Mouse (Mus musculus) midbrain, postnatal 0 days (tissue): Measurements from ENCODE around the gene Dok3. TPM values are rescaled to one million over a fixed set of nuclear protein-coding genes. Genes with fewer than 3 reads are reported as not detected.

Experiments used
- ATAC-seq: fragments of 200-750 bp; cut with Nextera tagmentation; 2 replicates; pipeline ENCODE4 v1.8.0; 2017; ENCODE audit warnings: moderate number of reproducible peaks, mild to moderate bottlenecking, moderate TSS enrichment, moderate library complexity; ENCODE audit not compliant: low FRiP score
- DNase-seq: peaks from one replicate; pipeline ENCODE4 v3.0.0-alpha.2; 2015; ENCODE audit warnings: low spot score
- H3K27ac ChIP-seq: fragments of 300-500 bp; sonication (generic); 2 replicates; pipeline ENCODE4 v1.5.1; 2014; ENCODE audit warnings: low read depth, mild to moderate bottlenecking, low read length, mixed read lengths
- H3K27me3 ChIP-seq: fragments of 300-500 bp; sonication (generic); 2 replicates; pipeline ENCODE4 v1.6.1; 2014; ENCODE audit warnings: low read length, control low read depth, mixed read lengths; ENCODE audit not compliant: insufficient read depth
- H3K36me3 ChIP-seq: fragments of 300-500 bp; sonication (generic); 2 replicates; pipeline ENCODE4 v1.6.1; 2014; ENCODE audit warnings: low read length, control low read depth, mixed read lengths; ENCODE audit not compliant: insufficient read depth
- H3K4me1 ChIP-seq: fragments of 300-500 bp; sonication (generic); 2 replicates; pipeline ENCODE4 v1.6.1; 2014; ENCODE audit warnings: mild to moderate bottlenecking, control low read depth, antibody characterized with exemption, low read length, mixed read lengths; ENCODE audit not compliant: insufficient read depth
- H3K4me2 ChIP-seq: fragments of 300-500 bp; sonication (generic); 2 replicates; pipeline ENCODE4 v1.6.1; 2014; ENCODE audit warnings: low read depth, mild to moderate bottlenecking, low read length, mixed read lengths; ENCODE audit not compliant: poor library complexity, severe bottlenecking
- H3K4me3 ChIP-seq: fragments of 300-500 bp; sonication (generic); 2 replicates; pipeline ENCODE4 v1.5.1; 2014; ENCODE audit warnings: low read depth, mild to moderate bottlenecking, low read length, moderate library complexity
- H3K9ac ChIP-seq: fragments of 300-500 bp; sonication (generic); replicated peaks from 2 replicates; pipeline ENCODE4 v1.6.1; 2014; ENCODE audit warnings: mild to moderate bottlenecking, low read length, moderate library complexity, mixed read lengths; ENCODE audit not compliant: poor library complexity, severe bottlenecking
- H3K9me3 ChIP-seq: fragments of 300-500 bp; sonication (generic); 2 replicates; pipeline ENCODE4 v1.6.1; 2016; ENCODE audit warnings: low read length, control low read depth
- CTCF ChIP-seq: IDR thresholded peaks from 2 replicates; pipeline ENCODE4 v1.5.1; 2016; ENCODE audit warnings: antibody characterized with exemption, mild to moderate bottlenecking
- WGBS: fragments of 180-500 bp; shearing (Covaris S2); extraction: QIAGEN DNeasy Blood & Tissue Kit; methylation state at CpG from one replicate; pipeline ENCODE4 v1.1.7; 2014; 5-methylcytosine and 5-hydroxymethylcytosine counted together
- polyA plus RNA-seq: library from polyadenylated mRNA; unstranded; fragments of >200 nt; fragmentation: Nextera tagmentation; extraction: Ambion mirVana; gene quantifications from 2 replicates; pipeline ENCODE4 v1.2.1, GENCODE M21; 2015
- total RNA-seq: library from RNA; depleted of rRNA; stranded (reverse); fragments of >200 nt; gene quantifications from 2 replicates; pipeline ENCODE4 v1.2.3, GENCODE M21; 2014

Gene Dok3
- total and polyA plus RNA-seq, 2 experiments from 2014 or later: 1.4 to 3.0 TPM

DNA sequence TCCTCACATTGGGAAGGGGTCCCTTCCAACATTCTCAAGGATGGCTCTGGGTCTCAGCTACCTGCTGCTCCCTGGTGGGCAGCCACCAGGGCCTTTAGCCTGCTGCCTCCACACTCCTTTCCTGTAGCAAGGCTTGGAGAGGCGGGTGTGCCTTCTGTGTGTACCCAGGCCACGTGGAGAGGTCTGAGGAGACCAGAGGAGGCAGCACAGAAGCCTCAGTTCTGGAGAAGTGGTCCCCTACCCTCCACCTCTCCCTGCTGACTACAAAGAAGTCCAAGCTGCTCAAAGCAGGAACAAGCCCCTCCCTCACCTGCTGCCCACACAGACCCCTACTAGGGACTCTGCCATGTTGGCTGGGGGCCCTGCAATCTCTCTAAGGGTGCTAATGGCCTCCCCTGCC lies 34.8 kb downstream of the Dok3 start:
- ATAC-seq: no peak
- no peak overlapping the region for H3K4me2 ChIP-seq
- H3K27ac ChIP-seq: no peak overlapping the region
- WGBS: 20% methylated on average over 2 of the region's 2 CpGs
- H3K9me3 ChIP-seq: no peaks in the 10 kb centered on the region
- H3K4me1 ChIP-seq: peaks cover 4% of the 10 kb centered on the region
- no peak overlapping the region for H3K9ac ChIP-seq
- H3K36me3 ChIP-seq: peaks cover 6% of the 10 kb centered on the region; the same call in 1 of the 2 replicates
- no peak for DNase-seq
- H3K4me3 ChIP-seq: no peak overlapping the region
- TF ChIP-seq CTCF: peak; percentile 17; the same call in 1 of the 2 replicates
- no peaks in the 10 kb centered on the region for H3K27me3 ChIP-seq

DNA sequence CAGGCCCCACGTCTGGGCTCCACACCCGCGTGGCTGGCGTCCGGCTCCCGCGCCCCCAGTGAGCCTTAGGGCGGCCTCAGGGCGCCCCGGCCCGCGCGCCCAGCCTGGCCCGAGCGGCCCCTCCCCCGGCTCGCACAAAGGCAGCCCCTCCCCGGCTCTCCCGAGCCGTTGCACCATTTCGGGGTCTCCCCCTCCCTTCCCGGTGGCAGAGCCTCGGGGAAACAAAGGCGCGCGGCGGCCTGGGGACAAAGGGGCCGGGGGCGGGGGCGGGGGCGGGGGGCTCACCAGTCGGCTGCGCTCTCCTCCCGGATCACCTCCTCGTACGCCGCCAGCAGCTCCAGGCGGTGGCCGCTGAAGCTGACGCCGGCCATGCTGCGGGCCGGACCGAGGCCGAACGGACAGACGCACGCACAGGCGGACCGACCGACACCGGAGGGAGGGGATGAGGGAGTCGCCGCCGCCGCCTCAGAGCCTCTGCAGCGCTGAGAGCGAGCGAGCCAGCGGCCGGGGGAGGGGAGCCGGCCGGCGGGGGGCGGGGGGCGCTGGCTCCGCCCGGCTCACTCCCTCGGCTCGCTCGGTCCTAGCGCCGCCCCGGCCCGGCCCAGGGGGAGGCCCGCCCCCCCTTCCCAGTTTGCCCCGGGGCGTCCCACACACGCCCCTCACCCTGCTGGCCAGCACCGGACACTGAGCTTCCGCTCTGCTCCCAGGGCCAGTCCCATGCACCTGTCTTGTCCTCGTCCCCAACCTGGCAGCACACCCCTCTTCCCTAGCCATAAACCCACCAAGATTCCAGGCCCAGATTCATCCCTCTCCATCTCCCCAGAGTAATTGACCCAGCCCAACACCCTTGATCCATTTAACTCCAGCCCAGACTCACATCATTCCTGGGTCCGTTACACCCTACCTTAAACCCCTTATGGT lies 41.3 kb downstream of the Dok3 start, which contains the start of gene Dbn1:
Gene Dbn1, minus strand, starts transcription at position 534 of the 921 bp plus-strand sequence.
- ATAC-seq (peak; percentile 84), DNase-seq (peak; percentile 81)
- under 1% methylated on average over 30 of the region's 83 CpGs for WGBS

DNA sequence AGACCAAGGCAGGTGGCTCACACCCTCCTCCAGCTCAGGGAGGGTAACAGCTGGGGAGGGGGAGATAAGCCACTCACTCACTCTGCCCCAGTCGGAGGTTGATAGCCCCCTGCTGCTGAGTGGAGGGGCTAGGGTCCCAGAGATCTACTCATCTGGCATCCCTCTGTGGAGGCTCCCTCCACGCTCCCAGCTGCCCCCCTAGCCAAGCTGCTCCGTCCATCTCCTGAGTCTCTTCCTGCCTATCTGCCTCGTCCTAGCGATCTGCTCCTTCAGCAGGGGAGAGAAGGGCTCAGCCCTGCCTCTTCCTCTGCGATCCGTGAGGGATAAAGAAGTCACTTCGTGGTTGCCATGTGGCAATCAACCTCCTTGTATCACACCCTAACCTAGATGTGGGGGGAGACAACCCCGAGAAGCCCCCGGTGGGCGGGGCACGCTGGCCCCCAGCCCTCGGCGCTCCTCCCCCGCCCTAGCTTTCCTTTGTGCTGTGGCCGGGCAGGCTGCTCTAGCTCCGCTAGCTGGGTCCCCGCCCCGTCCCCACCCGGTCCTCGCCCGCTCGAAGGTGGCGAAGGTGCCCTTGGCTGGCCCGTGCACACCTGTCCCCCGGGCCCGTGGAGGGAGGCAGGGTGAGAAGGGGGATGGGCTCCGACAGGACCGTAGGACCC lies 42.0 kb downstream of the Dok3 start:
- H3K9me3 ChIP-seq: no peaks in the 10 kb centered on the region
- peak overlapping the region; percentile 98 for H3K9ac ChIP-seq
- peak overlapping the region; percentile 75 for H3K4me3 ChIP-seq
- WGBS: under 1% methylated on average over 28 of the region's 29 CpGs
- ATAC-seq (peak; percentile 42), DNase-seq (peak; percentile 63)
- peak overlapping the region; percentile 97 for H3K4me2 ChIP-seq
- no peak for TF ChIP-seq CTCF
- H3K27me3 ChIP-seq: no peaks in the 10 kb centered on the region
- peaks cover 11% of the 10 kb centered on the region; the same call in 1 of the 2 replicates for H3K4me1 ChIP-seq
- peak overlapping the region; percentile 99 for H3K27ac ChIP-seq
- peaks cover 11% of the 10 kb centered on the region for H3K36me3 ChIP-seq

More for the DNA sequence above, 41.3 kb downstream of the Dok3 start, which contains the start of gene Dbn1:
- TF ChIP-seq CTCF: no peak
- Histone ChIP-seq H3K9me3 (no peaks in the 10 kb centered on the region), H3K9ac (peak within 1 kb of the TSS; percentile 98), H3K27me3 (no peaks in the 10 kb centered on the region), H3K4me2 (peak within 1 kb of the TSS; percentile 97), H3K4me3 (peak within 1 kb of the TSS; percentile 75), H3K4me1 (peaks cover 7% of the 10 kb centered on the region; the same call in 1 of the 2 replicates), H3K27ac (peak within 1 kb of the TSS; percentile 99), H3K36me3 (peaks cover 3% of the 10 kb centered on the region; the same call in 1 of the 2 replicates)

GRCm38 (mm10) chr13:55486029-55486794 lies 42.9 kb downstream of the Dok3 start:
- Histone ChIP-seq H3K4me3 (peak overlapping the region; percentile 75), H3K27me3 (no peaks in the 10 kb centered on the region), H3K27ac (peak overlapping the region; percentile 99), H3K9me3 (no peaks in the 10 kb centered on the region), H3K4me2 (peak overlapping the region; percentile 97), H3K36me3 (peaks cover 20% of the 10 kb centered on the region), H3K4me1 (peaks cover 11% of the 10 kb centered on the region; the same call in 1 of the 2 replicates), H3K9ac (peak overlapping the region; percentile 98)
- 19% methylated on average over 14 of the region's 14 CpGs for WGBS
- TF ChIP-seq CTCF: no peak
- ATAC-seq (no peak), DNase-seq (no peak)

DNA sequence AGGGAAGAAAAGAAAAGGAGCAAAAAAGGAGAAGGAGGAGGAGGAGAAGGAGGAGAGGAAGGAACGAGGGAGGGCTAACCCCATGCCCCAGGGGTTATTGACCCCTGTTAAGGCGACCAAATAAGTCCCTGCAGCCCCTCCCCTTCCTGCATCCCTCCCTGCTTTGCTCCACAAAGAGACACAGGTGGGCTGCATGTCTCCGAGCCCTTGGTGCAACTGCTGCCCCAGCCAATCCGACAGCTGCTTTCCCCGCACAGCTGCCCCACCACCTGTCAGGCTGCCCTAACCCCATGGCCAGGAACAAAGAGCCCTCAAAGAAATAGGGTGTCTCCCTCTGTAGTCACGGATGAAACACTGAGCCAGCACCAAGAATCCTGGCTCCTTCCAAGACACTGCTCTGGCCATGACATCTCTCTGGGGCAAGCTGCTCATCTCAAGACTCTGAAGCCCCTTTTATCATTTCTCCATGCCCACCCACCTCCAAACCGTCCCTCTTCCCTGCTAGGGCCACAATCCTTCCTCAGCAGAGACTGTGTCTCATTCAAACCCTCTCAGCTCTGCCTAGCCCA lies 44.5 kb downstream of the Dok3 start:
- no peaks in the 10 kb centered on the region for H3K9me3 ChIP-seq
- H3K9ac ChIP-seq: peak overlapping the region; percentile 98
- H3K4me1 ChIP-seq: peaks cover 11% of the 10 kb centered on the region; the same call in 1 of the 2 replicates
- peaks cover 34% of the 10 kb centered on the region for H3K36me3 ChIP-seq
- ATAC-seq (no peak), DNase-seq (no peak)
- H3K4me3 ChIP-seq: peak overlapping the region; percentile 75
- H3K27ac ChIP-seq: peak overlapping the region; percentile 75
- no peak for TF ChIP-seq CTCF
- no peaks in the 10 kb centered on the region for H3K27me3 ChIP-seq
- WGBS: 14% methylated on average over 6 of the region's 7 CpGs
- H3K4me2 ChIP-seq: peak overlapping the region; percentile 97
